Mouse (Mus musculus) CD8-positive naive resting alpha-beta T cell, adult 2 months (primary cell): Measurements from ENCODE around the gene Anapc11.

Source experiments
- DNase-seq, 2 experiments: peaks; one replicate each; pipeline ENCODE4 v3.0.0; 2022; ENCODE audit warnings: low read depth in 2 of 2, low spot score in 2 of 2

Gene Anapc11

DNA sequence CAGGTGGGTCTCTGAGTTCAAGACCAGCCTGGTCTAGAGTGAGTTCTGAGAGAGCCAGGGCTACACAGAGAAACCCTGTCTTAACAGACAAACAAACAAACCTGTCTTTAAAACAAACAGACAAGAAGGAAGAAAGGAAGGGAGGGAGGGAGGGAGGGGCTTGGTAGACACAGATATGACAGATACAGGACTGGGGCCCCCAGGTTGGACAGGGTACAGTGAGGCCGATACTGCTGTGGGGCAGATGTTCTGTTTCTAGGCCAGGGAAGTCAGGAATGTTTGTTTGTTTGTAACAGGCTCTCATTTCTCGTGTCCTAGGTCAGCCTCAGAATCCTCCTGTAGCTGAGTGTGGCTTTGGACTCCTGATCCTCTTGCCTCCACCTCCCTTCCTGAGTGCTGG lies 5.3 kb downstream of the Anapc11 start:
- no peak for DNase-seq

- no peak for DNase-seq
Observed at GRCm38 (mm10) chr11:120605667-120606066, 7.4 kb downstream of the Anapc11 start.

GRCm38 (mm10) chr11:120606764-120607163 lies 8.5 kb downstream of the Anapc11 start:
- DNase-seq, result no peak

DNA sequence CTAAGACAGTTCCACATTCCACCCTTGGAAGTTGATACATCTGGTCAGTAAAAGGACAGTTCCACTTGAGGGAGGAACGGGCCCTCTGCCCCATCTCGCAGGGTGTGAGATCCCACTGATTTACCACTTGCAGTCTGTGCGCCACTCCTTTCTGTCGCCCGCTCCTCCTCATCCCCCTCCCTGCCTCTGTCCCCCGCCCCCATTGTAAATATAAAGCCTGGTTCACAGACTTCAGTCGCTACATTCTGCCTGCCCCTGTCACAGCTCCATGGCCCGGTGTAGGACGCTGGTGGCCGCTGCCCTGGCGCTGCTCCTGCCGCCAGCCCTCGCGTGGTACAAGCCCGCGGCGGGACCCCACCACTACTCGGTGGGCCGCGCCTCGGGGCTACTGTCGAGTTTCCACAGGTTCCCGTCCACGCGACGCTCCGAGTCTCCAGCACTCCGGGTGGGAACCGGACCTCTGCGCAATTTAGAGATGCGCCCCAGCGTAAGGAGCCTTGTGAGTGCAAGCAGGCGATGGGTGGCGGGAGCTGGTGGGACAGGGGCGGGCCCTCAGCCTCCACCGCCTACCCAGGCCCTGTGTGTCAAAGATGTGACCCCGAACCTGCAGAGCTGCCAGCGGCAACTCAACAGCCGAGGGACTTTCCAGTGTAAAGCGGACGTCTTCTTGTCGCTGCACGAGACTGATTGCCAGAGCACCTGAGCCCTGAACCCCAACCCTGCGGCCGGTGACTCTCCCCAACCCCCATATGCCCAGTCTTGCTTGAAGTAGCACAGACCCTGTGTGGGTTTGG lies 10.2 kb downstream of the Anapc11 start, which contains the start of gene Npb:
Gene Npb (plus strand): TSS at position 237 of the 794 bp plus-strand sequence.
- no peak for DNase-seq

GRCm38 (mm10) chr11:120609250-120609649 lies 11.0 kb downstream of the Anapc11 start:
- DNase-seq, result no peak

- DNase-seq, result no peak
Observed at GRCm38 (mm10) chr11:120610477-120611046, 12.3 kb downstream of the Anapc11 start.

GRCm38 (mm10) chr11:120612763-120613162 lies 14.5 kb downstream of the Anapc11 start:
- DNase-seq, result peak; percentile 75 to 79

- no peak for DNase-seq
Observed at GRCm38 (mm10) chr11:120613481-120613972, 15.3 kb downstream of the Anapc11 start.

DNA sequence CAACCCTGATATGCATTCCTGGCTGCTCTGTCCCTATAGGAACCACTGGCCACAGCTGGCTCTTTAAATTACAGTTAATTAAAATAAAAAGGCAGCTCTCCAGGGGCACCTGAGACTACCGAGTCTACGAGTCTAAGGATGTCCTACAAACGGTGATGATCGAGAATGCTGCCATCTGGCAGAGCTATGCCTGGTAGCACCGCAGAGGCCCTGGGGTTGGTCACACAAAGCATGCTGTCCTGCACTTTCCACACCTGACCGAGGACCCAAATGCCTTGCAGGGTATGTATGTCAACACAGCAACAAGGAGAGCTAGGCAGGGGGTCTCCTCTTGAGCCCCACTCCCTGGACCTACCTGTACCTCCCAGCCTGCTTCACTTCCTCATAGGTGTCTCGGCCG lies 15.8 kb downstream of the Anapc11 start:
- no peak for DNase-seq

GRCm38 (mm10) chr11:120615167-120615566 lies 16.9 kb downstream of the Anapc11 start:
- no peak for DNase-seq

GRCm38 (mm10) chr11:120615606-120616203 lies 17.5 kb downstream of the Anapc11 start:
- no peak for DNase-seq

DNA sequence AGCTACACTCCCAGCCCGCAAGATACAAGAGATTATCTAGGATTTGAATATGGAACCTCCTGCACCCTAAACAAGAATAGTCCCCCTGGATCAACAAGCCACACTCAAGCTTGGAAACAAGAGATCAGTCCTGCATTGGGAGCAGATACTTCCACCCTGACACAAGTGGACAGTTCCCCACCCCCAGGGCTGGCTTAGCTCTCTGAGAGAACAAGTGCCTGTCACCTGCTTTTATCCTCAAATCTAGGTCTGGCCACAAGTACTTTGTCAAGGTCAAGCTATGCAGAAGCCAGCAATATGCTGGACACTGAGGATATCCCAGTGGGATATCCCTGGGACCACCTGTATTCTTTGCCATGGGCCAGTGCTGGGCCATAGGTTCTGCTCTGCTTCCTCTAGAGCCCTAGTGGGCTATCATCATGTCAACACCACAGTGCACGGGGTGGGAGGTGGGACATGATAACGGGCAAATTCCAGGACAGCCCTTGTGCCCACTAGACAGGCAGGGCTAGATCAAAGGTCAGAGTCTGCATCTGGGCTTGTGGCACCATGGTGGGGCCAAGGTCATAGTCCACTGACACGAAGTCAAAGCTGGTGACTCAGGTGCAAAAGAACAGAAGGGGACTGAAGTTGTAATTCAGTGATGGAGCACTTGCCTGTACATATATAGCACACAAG lies 18.5 kb downstream of the Anapc11 start:
- no peak for DNase-seq

DNA sequence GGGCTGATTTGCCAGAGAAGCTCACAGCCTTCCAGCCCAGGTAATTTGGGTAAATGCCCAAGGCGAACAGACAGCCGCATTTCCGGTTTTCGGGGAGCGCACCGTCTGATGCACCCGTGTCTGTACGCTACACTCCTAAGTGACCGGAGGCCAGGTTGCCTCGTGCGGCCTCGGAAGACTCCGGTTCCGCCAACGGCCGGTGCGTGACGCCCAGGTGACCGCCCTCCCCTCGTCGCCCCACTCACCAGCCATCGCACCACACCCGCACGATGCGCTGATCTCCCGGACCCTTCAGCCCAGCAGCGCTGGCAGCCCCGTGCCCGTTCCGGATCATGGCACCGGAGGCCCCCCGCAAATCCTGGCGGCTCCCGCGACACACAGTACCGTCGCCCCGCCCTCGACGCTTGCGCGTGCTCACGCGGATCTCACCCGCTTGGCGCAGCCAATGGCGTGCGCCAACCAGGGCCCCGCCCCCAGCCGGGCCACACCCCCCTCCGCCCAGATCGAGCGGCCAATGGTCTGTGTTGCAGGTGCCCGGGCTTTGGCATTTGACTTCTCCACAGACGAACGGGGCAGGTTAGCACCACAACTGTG lies 19.4 kb downstream of the Anapc11 start, which contains the start of gene Pcyt2:
Gene Pcyt2 (minus strand): TSS at position 418 of the 594 bp plus-strand sequence.
- peak; percentile 83 to 86 for DNase-seq

GRCm38 (mm10) chr11:120618619-120619535 lies 20.7 kb downstream of the Anapc11 start:
- DNase-seq, result no peak

- DNase-seq, result no peak
Observed at GRCm38 (mm10) chr11:120620195-120620594, 22.0 kb downstream of the Anapc11 start.

DNA sequence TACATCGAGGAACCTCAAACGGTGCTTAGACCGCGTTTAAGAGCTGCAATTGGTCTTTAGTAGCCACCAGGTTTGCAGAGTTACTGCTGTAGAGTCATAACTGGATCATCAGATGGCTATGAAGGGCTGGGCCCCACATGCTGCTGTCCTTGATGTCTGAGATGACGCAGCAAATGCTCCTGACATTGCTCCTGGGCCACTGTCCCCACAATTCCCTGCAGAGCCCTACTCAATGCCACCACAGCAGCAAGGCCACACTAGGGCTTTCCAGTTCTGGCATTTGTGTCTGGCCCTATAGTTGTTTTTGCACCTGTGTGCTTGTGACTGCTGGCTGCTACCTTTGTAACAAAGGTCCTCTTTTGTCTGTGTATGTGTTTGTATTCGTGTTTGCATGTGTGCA lies 24.6 kb downstream of the Anapc11 start:
- DNase-seq, result no peak

DNA sequence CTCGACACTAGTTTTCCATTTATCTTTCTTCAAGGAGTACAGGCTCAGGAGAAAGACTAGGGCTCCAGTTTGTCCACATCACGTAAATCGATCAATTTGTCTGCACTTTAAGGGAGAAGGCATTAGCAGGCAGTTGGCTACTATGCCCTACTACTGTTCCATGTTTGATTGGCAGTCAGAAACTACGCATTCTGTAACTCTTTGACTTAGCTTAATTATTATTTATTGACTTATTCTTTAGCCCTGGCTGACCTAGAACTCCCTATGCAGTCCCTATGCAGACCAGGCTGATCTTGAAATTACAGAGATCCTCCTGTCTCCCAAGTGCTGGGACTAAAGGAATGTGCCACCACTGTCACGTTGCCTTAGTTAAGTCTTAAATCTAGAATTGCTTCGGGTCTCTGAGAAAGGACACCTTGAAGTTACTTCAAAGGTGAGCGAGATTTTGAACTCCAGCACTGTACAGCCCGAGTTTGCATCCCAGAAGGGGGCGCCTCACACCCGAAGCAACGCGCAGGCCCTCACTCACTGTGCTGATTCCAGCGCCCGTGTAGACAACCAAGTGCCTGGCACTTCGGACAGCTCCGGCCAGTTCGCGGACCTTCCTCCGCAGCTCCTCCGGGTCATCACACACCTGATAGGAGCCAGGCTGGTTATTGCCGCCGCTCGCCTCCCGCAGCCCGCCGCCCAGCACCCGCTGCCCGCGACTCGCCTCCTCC lies 25.9 kb downstream of the Anapc11 start:
- DNase-seq, result peak; percentile 69 to 77

DNA sequence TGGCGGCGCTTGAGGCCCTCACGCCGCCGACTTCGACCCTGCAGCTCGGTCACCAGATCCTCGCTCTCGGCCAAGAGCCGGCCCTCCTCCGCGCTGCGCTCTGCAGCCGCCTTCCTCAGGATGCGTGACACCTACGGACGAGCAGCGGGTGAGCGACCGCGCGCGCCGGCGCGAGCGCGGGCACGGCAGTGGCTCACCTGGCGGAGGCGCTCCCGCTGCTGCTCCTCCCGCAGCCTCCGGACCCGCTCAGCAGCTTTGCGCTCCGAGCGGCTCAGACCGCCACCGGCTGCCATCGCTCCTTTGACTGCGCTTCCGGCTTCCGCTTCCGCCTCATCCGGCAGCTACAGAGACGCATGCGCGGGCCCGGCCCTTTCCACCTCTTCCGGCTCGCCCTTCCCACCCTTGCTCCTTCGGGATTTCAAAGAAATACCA lies 26.5 kb downstream of the Anapc11 start:
- peak; percentile 73 to 75 for DNase-seq

DNA sequence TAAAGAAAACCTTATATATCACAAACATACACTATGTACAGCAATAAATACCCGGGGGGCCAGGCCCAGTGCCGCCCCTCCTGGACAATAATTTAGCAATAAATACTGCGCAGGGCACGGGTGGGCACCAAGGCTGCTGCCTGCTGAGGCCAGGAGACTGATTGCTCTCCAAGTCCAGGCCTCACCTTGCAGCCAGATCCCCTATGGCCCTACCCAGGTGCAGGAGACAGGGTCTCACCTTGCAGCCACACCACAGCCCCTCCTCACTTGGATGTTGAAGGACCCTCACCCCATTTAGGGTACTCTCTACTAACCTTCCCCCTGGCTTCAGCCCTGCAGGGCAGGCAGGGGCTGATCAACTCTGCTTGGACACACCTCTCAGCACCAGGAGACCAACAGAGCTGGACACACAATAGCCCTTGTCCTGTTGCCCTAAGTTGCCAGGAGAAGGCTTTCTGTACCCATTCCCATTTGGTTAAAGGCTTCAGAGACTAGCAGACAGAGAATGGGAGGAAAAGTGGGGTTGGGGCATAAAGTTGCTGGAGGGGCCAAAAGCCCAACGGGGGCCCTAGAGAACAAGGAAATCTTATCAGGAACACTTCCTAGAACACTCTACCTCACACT lies 27.0 kb downstream of the Anapc11 start, which contains the start of gene Sirt7:
Gene Sirt7 (minus strand): TSS at position 89 of the 624 bp plus-strand sequence.
- DNase-seq, result no peak
